In the genomic region with DNA sequence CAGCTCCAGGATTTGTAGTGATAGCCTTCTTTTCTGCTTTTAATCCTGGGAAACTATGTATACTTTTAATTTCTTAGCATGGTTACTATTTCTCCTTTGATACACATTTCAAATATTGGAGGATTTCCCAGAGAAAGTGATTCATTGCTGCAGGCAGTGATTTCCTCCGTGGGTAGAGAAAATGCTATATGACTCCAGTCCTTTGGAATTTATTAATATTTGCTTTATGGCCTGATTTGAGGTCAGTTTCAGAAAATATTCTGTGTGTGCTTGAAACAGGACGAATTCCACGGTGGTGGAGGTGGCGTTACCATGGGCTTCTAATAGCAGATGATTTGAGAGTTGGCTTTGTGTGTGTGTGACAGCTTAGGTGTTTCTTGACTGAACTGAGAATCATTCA, we compare ENCODE assay signal across 13 mouse cellular contexts.
A peak's percentile ranks its signal among the peaks of the same experiment; 100 is the strongest.
DNase-seq lines count a peak whose midpoint lies in the region; ATAC-seq and TF ChIP-seq lines count a peak whose summit lies in the region.
"Had no signal": no experiment of that assay in that cellular context is flagged by ENCODE, and none has a peak within 500 bp of the region (broad histone marks: within the 10 kb centered on the region; RNA-seq: fewer than 3 reads in every experiment).

No protein-coding gene starts in this region.

- DNase-seq in adrenal gland, adult 2 months = peak; percentile 26
- no peak for DNase-seq in adrenal gland, postnatal 25 days
- DNase-seq in kidney, postnatal 0 days (ENCODE audit: low spot score) = peak; percentile 36
- DNase-seq in kidney, adult 11 months = no peak
- DNase-seq in Patski (ENCODE audit: low read depth, low spot score) = peak; percentile 74
- no peak for DNase-seq in yolk sac, embryonic 10.5 days (ENCODE audit: low spot score)
- DNase-seq in layer of hippocampus, adult 9-11 months = no peak
- DNase-seq: cerebellum, adult 8-10 months; gastrocnemius, postnatal 14 days; heart, postnatal 36 days had no signal

- no peaks in the 10 kb centered on the region for H3K27me3 ChIP-seq in kidney, postnatal 0 days (ENCODE audit: insufficient read depth, low read length)
- no peaks in the 10 kb centered on the region for H3K27me3 ChIP-seq in Patski
- H3K27me3 ChIP-seq in limb, embryonic 15.5 days = no peaks in the 10 kb centered on the region
- H3K27me3 ChIP-seq: forebrain, embryonic 15.5 days had no signal

- no peak for ATAC-seq in kidney, postnatal 0 days (replicated peaks; ENCODE audit: low FRiP score, low read depth)
- peak; percentile 51 for ATAC-seq in Patski
- peak; percentile 47 for ATAC-seq in limb, embryonic 15.5 days (ENCODE audit: insufficient number of reproducible peaks, low FRiP score, low TSS enrichment, low read depth)
- ATAC-seq: forebrain, embryonic 15.5 days; inflammation-experienced regulatory T-cells, adult 6 months had no signal

- TF ChIP-seq CTCF in kidney, postnatal 0 days (IDR thresholded peaks at IDR 0.05; ENCODE audit: low read depth) = no peak
- no peak for TF ChIP-seq CTCF in Patski (IDR thresholded peaks at IDR 0.05)

- CTCF ChIA-PET in Patski (lab: Charles Lee) = no interaction called here

- POLR2A ChIA-PET in Patski (lab: Charles Lee) = no interaction called here

- no peak overlapping the region for H3K9ac ChIP-seq in kidney, postnatal 0 days (ENCODE audit: low read depth, low read length)
- no peak overlapping the region for H3K9ac ChIP-seq in limb, embryonic 15.5 days
- H3K9ac ChIP-seq: forebrain, embryonic 15.5 days had no signal

- WGBS in kidney, postnatal 0 days = 49% methylated on average over 4 of the region's 4 CpGs
- WGBS in limb, embryonic 15.5 days = 22% methylated on average over 4 of the region's 4 CpGs

- no peak overlapping the region for H3K27ac ChIP-seq in kidney, postnatal 0 days
- H3K27ac ChIP-seq in limb, embryonic 15.5 days = peak overlapping the region; percentile 88
- H3K27ac ChIP-seq: forebrain, embryonic 15.5 days had no signal

- H3K9me3 ChIP-seq in kidney, postnatal 0 days (replicated peaks; ENCODE audit: low read length) = no peaks in the 10 kb centered on the region
- no peaks in the 10 kb centered on the region for H3K9me3 ChIP-seq in limb, embryonic 15.5 days
- H3K9me3 ChIP-seq: forebrain, embryonic 15.5 days had no signal

- in situ Hi-C loops in Patski (cut with MboI; ENCODE audit: low pct_unique_long_range_greater_than_20kb) = no loop called here

- H3K4me1 ChIP-seq in kidney, postnatal 0 days (replicated peaks; ENCODE audit: insufficient read depth, low read length) = no peaks in the 10 kb centered on the region
- peaks cover 39% of the 10 kb centered on the region for H3K4me1 ChIP-seq in limb, embryonic 15.5 days

- H3K4me3 ChIP-seq in kidney, postnatal 0 days (replicated peaks; ENCODE audit: low read depth, low read length) = no peak overlapping the region
- no peak overlapping the region for H3K4me3 ChIP-seq in limb, embryonic 15.5 days
- H3K4me3 ChIP-seq: forebrain, embryonic 15.5 days had no signal

- H3K4me2 ChIP-seq in kidney, postnatal 0 days (ENCODE audit: low read length) = no peak overlapping the region
- no peak overlapping the region for H3K4me2 ChIP-seq in limb, embryonic 15.5 days
- H3K4me2 ChIP-seq: forebrain, embryonic 15.5 days had no signal

- H3K36me3 ChIP-seq in kidney, postnatal 0 days (ENCODE audit: insufficient read depth, low read length) = no peaks in the 10 kb centered on the region
- no peaks in the 10 kb centered on the region for H3K36me3 ChIP-seq in limb, embryonic 15.5 days
- H3K36me3 ChIP-seq: forebrain, embryonic 15.5 days had no signal

Comparison
In these comparisons a context has a peak if more than half of its experiments do, and no peak if none do; other contexts are left out.
1. DNase-seq: peak in adrenal gland, adult 2 months (single experiment), kidney, postnatal 0 days (single experiment) and Patski (single experiment); none in adrenal gland, postnatal 25 days (single experiment), kidney, adult 11 months (single experiment), yolk sac, embryonic 10.5 days (single experiment) and layer of hippocampus, adult 9-11 months (single experiment).